Mouse (Mus musculus): ENCODE data around the gene Prickle4.

The Prickle4 gene

DNA sequence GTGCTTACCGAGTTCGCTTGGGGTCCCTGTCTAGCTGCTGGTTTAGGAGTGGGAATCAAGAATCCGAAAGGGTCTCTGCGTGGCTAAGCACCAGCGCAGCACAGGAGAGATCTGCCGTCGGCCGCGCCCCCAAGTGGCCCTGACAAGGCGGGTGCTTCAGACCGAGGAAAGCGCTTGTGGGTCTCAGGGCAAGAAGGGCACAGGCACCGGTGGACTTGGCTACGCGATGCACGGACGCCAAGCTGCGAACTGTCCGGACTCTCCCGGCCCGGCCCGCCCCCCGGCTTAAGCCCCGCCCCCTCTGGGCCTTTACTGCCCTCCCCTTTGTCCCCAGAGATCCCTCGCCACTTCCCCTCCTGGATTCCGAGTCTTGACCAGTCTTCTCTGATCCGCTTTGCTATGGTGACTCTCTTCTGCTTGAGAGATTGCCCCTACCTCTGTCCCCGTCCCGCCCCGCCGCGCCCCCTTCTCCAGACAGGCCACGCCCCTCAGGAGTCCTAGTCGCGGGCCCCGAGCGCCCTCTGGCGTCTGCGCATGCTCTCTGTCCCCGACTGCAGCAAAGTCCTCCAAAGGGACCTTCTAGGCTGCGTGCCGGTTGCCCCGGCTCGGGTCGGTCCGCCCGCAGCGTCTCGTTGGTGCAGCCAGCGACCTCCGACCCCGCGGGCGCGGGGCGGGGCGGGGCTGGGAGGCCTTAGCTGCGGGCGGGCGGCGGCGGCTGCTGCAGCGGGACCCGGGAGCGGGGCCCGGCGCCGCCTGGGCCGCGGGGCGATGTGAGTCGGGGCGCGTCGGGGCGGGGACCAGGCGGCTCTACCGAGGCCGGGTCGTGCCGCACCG is at the start of gene Prickle4:
Gene Prickle4, minus strand, starts transcription at position 234 of the 834 bp plus-strand sequence.
- peak; percentile 81 for DNase-seq (ENCODE audit: low read depth, low spot score)

DNA sequence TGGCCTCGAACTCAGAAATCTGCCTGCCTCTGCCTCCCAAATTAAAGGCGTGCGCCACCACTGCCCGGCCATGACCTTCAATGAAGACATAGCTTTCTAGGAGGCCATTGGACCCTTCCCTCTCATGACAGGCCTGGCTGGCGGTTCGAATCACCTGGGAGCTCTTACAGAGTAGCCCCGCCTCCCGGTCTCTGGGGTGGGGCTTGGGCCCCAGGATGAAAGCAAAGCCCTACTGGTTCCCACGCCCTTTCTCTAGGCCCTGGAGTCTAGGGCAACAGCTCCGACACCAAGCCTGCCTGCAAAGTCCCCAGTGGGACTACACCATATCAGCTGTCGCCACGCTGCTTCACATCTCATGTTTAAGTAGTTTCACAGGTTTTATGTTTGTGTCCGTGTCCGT is 49.5 kb upstream of the Prickle4 start:
- no peak for DNase-seq (ENCODE audit: low read depth, low spot score)

DNA sequence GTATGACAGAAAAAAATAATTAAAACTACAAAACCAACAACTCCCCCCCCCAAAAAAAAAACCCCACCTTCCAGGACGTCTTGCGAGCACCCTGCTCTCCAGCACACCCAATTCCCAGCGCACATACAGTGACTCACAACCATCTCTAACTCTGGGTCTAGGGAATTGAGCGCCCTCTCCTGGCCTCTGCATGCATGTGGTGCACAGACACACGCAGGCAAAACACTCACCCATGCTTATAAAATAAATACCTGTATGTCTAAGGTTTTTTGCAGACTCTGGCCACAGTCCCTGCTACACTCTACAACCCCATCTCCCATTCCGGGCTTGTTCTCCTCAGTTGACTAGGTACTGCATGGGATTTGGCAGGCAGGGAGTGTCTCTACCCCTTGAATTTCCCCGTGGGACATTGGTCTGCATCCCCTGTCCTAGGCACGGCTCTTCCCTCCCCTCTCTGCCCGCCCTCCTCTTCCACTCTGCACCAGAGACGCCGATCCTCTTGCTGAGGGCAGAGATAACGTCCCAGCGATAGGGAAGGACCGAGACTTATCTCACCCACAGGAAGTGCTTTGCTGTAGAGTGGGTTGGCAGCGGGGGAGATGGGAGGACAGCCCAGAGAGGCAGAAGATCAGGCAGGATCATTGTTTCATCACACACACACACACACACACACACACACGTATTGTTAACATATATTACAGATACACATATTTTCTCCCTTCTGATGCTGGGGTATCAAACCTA is 48.6 kb upstream of the Prickle4 start:
- no peak for DNase-seq (ENCODE audit: low read depth, low spot score)

DNA sequence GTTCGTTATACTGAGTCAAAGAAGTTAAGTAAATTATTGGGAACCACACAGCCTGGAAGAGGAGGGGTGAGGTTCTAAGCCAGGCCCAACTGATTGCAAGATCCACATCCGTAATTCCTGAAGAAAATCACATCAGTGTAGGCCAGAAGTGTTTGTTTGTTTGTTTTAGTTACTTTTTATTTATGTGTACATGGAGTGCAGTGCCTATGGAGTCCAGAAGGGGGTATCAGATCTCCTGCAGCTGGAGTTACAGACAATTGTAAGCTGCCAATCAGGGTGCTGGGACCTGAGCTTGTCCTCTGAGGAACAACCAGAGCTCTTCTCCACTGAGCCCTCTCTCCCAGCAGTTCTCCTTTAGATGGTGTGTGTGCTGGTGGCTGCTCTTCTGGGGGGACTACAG is 45.6 kb upstream of the Prickle4 start:
- no peak for DNase-seq (ENCODE audit: low read depth, low spot score)

DNA sequence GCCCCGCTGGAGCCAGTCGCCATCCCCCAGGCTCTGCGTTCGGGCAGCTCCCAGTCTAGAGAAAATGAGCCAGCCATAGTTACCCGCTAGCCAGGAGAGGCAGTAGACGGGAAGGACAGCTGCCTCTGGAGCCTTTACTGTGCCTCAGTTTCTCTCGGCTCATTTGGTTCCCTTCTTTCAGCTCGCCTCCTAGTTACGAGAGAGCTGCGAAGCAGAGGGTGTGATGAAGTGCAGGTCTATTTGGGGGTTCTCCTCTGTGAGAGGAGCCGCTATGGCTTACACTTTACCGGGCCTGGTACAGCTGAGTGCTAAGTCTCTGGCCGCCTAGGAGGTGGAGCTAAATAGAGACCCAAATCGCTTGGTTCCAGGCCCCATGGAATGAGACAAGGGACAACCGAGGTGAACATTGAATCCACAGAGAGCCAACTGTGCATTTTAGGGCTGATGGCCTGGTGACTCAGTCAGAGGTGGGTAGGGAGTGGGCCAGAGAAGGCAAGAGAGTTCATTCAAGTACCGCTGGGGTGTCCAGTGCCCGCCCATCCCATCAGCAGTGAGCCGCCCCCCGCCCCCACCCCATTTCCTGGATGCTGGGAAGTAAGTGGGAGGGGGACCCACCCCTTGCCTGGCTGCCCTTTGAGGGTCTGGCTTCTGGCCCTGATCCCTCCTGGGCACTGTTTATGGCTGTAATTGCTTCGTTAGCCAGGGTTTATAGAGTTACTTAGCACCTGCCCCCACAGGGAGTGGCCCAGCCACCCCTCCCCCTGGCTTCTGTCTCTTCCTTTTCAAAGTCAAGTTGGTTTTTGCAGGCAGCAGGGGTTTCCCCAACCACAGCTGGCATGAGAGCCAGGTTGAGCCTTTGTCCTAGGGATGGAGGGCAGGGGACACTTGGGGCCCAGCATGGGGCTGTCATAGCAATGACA is 44.6 kb upstream of the Prickle4 start:
- DNase-seq (ENCODE audit: low read depth, low spot score), result no peak

DNA sequence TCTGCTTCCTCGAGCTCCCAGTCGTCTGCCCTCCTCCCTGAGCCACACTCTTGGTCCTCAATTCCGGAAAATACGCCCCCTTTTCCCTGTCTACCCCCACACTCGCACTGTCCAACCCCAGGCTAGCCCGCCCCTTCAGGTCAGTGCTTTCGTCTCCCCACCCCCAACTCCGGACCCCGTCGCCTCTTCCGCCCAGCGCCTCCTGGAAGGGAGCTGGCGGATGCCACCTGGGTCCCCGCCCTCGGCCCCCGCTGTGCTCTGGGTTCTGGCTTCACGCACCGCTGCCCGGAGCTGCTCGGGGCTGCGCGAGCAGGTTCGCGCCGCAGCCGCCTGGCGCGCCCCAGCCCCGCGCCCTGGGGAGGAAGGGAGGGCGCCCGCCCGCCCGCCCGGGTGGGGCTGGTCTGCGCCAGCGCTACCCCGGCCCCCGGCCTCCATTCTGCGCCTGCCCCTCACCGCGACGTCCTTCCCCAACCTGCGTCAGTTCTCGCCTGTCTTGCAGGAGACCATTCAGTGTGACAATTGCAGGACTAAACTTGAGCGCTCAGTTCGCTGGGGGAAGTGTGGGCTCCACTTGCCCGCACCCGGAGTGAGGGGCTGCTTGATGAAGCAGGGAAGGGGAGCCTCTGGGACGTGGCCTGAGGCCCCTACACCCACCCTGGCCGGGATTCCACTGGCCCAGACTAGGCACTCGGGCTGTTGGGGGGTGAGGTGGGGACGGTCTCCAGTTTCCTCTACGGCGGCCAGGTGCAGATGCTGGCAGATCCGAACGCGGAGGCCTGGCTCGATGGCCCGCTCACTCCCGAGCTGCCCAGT is 43.7 kb upstream of the Prickle4 start:
- no peak for DNase-seq (ENCODE audit: low read depth, low spot score)

DNA sequence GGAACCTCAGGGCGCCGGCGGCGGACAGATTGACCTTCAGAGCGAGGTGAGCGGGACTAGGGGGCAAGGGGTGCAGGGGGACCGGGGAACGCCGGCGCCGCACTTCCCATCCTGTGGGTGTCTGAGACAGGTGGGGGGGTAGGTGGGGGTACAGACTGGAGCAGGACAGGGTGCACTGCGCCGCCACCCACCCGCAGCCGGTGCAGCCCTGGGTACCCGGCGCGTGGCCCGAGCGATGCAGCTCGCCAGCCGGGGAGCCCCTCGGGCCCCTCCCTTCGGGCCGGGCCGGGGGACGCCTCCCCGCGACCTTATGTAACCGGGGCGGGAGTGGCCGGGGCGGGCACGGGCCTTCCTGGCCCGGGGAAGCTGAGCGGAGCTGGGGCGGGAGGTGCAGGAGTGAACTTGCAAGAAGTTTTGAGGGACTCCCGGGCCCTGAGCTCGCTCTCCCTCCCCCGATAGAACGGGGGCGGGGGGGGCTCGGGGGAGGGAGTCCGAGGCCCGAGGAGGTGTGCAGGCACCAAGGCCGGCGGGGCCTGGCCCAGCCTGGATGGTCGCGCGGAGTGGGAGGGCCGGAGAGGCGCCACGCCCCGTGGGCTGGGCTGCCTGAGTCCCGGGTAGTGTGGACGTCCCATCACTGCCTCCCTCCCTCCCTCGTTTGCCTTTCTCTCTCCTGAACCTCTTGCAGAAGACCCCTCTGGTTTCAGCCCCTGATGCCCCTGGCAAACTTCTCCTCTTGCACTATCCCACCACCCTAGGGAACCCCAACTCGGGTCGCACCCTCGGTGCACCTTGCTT is 42.9 kb upstream of the Prickle4 start:
- DNase-seq (ENCODE audit: low read depth, low spot score), result no peak

DNA sequence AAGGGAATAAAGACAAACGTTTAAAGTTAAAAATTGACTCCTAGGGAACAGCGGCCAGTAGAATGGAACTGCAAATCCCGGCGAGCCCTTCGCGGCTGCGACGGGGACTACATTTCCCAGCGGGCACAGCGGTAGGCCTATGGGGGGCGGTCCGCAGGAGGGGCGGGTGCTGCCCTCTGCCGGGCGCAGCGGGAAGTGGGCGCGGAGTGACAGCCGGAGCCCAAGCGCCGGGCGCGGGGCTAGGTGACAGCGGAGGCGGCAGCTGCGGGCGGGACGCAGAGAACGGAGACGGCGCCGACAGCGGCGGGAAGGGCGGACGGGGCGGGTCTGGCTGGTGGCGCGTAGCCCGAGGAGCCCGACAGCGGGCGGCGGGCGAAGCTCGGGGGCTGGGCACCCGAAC is 42.3 kb upstream of the Prickle4 start, which contains the start of gene Tfeb:
Gene Tfeb, plus strand, starts transcription at position 175 of the 400 bp plus-strand sequence.
- peak; percentile 63 for DNase-seq (ENCODE audit: low read depth, low spot score)

DNA sequence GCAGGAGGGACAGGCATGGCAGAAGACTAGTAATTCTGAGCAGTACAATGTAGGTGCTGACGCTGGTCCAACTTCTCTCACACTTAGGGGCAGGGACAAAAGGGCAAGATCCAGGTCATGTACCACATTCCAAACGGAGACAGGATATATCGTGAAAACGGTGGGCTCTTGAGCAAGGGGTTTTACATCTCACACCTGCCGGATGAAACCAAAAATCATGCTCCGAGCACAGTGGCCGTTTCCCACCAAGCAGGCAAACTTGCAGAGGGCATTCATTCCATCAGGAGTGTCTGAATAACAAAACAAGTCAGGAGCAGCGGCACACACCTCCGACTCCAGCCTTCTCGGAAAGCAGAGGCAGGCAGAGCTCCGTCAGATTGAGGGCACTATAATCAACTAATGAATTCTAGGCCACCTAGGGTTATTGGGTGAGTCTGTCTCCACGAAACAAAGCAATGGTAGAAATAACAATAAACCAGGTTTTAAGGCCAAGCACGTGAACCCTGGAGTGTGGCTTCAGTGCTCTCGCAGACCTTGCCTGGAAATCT is 41.1 kb upstream of the Prickle4 start:
- no peak for DNase-seq (ENCODE audit: low read depth, low spot score)

DNA sequence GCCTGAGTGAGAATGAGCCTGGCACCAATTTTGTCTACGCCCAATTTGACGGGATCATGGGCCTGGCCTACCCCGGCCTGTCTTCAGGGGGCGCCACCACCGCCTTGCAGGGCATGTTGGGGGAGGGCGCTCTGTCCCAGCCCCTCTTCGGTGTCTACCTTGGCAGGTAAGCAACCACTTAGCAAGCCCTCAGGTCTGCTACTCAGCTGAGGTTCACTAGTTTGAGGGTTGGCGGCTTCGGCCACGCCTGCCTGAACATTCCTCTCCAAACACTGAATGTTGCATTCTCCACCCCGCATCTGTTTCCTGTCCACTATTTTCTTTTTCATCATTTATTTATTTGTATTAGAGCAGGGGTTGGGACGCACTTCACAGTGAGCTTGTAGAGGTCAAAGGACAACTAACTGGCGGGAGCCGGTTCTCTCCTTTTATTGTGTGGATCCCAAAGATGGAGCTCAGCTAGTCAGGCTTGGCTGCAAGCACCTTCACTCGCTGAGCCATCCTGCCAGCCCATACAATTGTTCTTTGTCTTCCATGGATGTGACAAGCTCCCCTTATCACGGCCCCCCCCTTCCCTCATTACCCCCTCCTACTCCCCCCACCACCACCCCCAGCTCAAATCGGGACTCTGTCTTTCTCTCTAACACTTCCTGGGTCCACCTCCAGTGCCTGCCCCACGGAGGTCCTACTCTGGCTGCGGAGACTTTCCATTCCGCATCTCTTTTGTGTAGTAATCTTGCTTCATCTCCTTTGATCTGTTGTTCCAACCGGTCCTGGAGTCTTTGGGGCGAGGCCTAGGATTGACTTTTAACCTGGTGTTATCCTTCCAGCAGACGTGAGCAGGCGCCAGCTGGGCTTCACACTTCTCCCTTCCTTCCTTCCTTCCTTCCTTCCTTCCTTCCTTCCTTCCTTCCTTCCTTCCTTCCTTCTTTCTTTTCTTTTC is 36.4 kb upstream of the Prickle4 start:
- DNase-seq (ENCODE audit: low read depth, low spot score), result no peak

DNA sequence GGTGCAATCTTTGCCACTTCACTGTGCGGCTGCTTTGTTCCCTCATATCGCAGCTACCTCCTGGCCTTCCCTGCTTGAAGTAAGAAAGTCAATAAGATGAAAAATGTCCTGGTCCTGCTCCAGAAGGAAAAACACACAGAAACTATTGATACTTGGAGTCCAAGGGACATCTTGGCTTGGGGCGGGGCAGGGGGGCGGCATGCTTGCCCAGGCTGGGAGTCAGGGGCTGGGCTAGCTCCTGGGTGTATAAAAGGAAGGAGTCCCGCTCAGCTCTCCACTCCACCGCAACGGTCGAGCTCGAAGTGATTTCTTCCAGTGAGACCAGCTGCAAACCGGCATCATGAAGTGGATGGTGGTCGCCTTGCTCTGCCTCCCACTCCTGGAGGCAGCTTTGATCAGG is 32.0 kb upstream of the Prickle4 start, which contains the start of gene Pgc:
Gene Pgc, plus strand, starts transcription at position 277 of the 400 bp plus-strand sequence.
- no peak for DNase-seq (ENCODE audit: low read depth, low spot score)

DNA sequence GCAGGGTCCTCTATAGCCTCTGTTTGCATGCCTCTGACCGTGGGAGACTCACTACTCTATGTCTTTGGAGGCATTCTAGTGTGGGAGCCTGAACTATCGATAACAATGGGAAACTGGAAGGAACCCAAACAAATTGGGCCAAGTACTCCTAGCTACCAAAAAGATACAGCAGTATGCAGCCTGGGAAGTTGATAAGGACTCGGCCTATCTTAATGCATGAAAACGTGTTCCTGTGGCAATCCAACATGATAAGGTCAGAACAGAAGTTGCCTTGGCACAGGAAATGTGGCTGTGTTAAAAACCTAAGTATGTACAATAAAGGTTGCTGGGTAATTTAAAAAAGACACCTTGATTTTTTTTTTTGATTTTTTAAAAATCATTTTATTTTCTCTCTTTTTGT is 26.6 kb upstream of the Prickle4 start:
- DNase-seq (ENCODE audit: low read depth, low spot score), result no peak

DNA sequence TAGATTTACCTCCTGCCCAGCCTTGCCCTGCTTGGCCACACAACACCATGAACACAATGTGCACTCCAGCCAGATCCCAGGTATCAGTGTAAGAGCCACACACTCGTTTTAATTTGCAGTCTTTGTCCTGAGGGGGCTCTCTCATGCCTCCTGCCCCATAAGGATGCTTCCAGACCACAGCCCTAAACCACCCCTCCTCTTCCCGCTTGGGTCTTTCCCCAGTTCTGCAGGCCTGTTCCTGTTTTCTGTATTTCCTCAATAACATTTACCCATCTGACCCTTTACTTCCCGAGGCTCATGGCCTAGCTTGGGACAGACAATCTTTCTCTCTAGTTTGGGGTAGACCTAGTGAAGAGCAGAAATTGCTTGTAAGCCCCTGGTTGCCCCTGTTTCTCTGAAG is 20.5 kb upstream of the Prickle4 start:
- DNase-seq (ENCODE audit: low read depth, low spot score), result no peak

DNA sequence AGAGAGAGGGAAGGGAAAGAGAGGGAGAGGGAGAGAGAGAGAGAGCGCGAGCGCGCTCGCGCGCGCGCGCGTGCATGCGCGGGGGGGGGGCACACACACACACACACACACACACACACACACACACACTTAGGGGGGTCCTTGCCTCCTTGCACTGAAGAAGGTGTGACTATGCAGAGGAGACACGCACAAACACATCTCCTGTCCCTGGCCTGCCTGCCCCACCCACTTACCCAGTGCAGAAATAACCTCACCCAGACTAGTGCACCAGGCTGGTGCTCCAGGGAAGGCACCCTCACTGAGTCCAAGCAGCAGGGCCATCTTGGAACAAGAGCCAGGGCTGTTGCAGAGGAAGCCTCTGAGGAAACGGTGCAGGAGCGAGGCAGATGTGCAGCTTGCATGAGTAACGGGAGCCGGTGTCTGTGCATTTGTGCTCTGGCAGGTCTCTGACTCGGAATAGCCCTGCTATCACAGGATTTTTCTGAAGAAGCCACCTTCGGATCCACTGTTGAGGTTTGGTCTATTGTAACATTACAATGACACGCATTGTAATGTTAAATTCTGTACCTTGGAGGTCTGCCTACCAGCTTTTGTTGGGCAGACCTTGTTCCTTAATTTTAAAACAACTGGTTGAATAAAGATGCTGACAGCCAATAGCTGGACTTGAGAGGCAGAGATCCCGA is 18.5 kb upstream of the Prickle4 start:
- no peak for DNase-seq (ENCODE audit: low read depth, low spot score)

DNA sequence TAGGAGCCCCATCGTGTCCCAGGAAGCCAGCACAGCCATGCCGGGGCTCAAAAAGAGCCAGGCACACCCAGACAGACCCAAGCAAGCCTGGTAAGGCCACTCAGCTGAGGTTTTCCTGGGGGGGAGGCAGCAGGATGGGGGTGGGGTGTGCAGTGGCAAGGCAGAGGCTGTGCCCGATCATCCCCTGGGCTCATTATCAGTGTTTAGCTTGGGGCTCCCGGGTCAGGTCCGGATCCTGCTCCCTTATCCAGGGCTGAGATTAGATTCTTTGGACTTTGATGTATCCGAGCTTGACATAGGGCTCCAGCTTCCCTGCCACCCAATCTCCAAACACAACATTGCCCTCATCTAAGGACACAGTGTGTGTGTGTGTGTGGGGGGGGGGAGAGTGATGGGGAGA is 17.3 kb upstream of the Prickle4 start:
- no peak for DNase-seq (ENCODE audit: low read depth, low spot score)

DNA sequence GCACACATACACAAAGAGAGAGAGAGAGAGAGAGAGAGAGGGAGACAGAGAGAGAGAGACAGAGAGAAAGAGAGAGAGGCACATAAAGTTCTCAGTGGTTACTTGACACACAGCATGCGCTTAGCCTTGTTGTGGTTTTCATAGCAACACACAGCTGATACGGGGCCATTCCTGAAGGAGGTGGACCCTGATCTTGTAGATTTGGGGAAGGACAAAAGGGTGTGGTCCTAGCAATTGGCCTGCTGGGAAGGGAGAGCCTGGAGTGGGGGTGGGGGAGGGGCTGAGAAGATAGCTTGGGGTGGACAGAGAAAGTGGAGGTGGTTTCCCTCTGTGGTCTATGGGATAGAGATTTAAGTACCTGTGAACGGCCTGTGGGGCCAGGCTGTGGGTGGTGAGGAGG is 15.5 kb upstream of the Prickle4 start:
- DNase-seq (ENCODE audit: low read depth, low spot score), result no peak

DNA sequence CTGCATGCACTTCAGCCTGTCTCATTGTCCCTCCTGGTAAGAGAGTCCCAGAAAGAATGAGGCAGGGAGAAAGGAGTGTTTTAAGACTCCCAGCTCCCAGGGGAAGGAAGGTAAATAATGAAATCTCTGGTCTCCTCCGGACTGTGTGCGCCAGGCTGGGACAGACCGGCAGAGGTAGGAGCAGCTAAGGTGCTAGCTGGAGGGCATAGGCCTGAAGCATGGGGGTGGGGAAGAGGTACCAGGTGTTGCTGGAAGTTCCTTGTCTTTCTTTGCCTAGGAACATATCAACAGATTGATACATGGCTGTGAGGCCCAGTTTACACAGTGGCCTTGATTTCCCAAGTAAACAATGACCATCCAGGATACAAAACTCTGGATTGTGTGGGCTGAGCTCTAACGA is 14.4 kb upstream of the Prickle4 start:
- no peak for DNase-seq (ENCODE audit: low read depth, low spot score)

DNA sequence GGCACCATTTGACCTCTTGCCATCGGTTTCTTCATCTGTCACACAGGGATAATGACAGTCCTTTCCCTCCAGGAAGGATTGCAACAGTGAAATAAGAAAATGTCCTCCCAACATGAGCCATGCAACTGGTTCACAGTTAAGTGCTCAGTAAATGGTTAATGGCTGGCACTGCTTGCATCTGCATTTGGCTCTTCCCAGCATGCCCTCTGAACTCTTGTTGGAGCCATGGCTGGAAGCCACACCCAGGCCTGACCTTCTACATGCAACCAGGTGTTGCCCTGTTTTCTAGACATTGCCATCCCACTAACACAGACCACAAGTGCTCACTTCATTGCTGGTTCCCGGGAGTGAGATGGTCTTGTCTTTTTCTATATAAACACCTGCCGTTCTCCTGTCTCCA is 13.4 kb upstream of the Prickle4 start:
- no peak for DNase-seq (ENCODE audit: low read depth, low spot score)

Data from brain, embryonic 18.5 days (tissue).